Mouse (Mus musculus): ENCODE measurements around the gene Afg3l1.
"Not testable (repeated sequence)": the region's sequence is repeated elsewhere in the genome, so short reads cannot be mapped to it uniquely, and the experiment has no call there.

Gene Afg3l1

DNA sequence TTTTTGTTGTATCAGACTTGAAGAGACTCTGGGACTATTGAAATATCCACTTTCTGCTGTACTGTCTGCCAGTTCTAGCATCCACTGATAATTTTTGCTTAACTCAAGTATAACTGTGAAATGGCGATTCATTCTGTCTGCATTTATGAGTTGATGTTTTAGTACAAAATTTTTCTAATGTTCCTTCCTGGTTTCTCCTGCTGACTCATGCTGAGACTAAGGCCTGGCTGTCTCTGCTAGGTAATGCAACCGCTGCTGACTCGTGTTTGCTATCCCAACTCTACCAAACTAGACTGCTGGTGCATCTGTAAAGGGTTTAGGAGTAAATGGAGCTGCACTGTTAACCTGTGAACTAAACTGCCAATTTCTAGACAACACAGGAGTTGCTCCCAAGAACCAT is 10.2 kb upstream of the Afg3l1 start:
- DNase-seq (ENCODE audit: low spot score): no peak

DNA sequence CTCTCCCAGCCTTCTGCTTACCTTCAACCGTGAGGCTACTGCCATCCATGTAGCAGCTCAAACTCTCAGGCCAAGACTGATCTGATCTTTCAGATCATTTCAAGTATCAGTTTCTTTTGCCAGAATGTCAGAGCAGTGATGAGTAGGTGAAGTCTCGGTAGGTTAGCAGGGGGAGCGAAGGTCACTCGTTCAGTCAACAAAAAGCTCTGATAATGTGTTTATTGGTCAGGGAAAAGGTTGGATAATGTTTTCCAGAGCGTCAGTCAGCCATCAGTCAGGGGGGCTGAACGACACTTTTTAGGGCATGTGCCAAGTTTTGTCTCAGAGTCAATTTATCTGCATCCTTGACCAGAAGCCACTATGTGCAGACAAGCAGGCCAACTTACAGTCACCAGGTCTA is 4.7 kb upstream of the Afg3l1 start:
- DNase-seq (ENCODE audit: low spot score): not testable (repeated sequence)

DNA sequence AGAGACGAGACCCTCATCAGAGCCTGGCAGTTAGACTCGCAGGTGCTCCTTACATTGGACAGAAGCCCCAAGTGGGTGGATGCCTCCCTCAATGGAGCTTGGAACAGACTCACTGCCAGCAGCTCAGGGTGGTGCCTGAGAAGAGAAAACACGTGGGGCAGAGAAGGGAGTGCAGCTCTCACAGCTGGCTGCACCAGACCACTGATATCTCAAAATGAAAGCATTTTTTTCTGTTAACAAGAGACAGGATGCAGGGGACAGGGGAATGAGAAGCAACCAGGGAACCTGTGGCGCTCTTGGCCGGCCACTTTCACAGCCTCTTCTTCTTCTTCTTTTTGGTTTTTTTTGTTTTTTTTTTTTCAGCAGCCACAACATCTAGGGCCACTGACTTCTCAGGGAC is 3.2 kb upstream of the Afg3l1 start:
- DNase-seq (ENCODE audit: low spot score): not testable (repeated sequence)

DNA sequence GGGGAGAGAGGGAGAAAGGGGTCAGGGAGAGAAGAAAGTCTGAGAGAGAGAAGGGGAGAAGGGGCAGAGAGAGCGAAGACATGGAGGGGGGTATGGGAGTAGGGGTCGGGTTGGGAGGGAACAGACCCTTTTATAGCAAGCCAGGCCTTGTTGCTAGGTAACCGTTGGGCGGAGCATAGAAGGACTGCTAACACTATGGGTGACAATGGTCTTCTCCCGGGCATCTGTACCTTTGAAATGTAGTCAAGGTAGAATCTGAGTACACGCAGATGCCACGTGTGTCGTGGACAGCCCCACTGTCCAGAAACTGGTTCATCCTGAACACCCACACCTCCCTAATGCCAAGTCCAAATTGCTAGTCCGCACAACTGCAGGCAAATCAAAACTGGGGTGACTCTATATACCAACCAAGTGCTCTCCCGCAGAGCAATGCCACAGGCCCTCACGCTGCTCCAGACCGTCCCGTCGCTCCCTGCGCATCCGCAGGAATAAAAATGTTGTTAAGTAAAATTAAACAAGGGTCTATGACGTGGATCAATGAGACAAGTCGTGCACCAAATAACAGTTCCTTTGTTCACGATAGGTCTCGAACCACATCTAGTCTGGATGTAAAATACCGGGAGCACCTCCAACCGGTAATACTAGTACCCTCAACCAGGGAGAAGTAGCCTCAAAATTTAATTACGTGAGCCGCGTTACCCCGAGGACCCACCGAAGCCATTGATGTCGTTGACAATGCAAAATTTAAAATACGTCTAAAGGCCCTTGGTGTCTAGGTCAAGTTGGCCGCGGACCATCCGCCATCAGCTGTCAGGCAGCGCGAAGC is 579 bp upstream of the Afg3l1 start:
- no peak for DNase-seq (ENCODE audit: low spot score)

DNA sequence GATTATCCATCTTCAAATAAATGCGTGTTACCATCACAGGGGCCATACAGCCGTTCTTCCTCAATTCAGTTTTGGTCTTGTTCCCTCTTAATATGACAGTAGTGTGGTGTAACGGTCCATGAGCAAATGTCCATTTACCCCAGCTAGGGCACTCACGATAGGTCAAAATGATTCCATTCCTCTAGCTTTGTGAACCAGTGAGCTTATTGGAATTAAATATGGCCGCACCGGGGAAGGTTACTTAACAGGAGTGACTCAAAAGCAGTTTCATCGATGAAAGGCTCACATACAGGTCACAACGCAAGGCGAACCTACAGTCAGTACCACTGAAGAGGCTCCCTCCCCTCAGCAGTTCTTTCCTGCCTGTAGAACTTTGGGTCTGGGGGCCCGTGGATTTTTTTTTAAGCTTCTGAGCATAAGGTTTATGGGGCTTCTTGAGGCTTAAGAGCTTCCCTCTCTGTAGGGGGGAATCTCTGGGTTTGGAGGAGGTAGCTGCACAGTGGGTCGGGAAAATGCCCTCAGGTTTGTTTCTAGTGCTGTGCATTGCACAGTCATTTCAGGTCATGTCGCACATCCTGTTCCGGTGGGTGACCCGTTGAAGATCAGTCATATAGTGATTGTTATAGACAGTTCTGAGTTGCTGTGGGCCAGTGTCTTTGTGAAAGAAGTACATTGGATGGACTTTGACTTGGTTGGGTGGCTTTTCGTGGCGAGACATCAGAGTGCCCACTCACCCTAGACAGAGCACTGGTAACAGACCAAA is 934 bp downstream of the Afg3l1 start:
- DNase-seq (ENCODE audit: low spot score): no peak

DNA sequence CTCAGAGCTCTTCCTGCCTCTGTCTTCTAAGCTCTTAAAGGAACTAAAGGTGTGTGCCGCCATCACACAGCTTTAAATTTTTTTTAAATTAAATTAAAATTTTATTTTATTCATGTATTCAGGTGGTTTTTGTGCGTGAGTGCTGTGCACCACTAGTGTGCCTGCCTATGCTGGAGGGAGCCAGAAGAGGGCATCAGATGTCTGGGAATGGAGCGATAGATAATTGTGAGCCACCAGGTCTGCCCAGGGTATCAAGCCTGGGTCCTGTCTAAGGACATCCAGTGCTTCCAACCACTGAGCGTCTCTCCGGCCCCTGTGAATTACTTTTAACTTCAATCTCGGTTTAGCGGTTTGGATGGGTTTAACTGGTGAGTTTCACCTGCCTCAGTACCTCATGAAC is 4.9 kb downstream of the Afg3l1 start:
- DNase-seq (ENCODE audit: low spot score): no peak

DNA sequence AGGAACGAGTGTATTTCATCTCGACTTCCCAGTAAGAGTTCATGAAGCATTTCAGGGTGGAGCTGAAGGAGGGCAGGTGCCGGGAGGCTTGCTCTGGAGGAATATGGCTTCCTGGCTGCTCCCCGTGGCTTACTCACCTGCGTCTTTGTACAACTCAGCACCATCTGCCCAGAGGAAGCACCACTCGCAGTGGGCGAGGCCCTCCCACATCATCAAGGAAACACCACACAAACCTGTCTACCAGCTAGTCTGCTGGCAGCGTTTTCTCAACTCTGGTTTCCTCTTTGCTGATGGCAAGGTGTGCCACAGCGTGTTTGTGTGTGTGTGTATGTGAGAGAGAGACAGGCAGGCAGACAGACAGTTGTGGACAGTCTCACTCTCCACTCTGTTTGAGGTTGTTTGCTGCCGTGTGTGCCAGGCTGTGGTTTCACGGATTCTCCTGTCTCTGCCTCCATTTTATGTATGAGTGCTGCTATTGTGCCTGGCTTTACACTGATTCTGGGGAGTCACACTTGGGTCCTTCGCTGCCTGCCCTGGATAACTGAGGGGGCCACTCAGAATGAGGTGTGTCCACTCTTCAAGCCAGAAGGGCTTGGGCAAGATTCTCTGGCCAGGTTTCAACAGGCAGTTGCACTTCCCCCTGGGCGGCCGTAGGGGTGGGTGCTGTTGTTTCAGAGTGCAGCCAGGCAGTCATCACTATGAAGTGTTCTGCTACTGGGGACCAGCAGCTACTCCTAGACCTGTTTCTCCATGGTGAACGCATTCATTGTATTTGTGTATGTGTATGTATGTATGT is 13.8 kb downstream of the Afg3l1 start:
- no peak for DNase-seq (ENCODE audit: low spot score)

DNA sequence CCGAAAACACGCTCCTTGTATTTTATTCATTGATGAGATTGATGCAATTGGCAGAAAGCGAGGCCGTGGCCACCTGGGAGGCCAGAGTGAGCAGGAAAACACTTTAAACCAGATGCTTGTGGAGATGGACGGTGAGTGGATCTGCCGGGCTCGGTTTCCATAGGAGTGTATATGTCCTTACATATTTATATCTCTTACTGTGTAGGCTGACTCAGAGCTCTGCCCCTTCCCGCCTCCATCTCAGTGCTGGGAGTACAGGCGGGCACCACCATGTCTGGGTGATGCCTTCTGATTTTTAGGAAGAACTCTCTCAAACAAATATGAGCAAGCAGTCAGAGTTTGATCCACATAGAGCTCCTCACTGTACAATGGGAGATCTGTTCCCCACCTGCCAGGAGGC is 15.2 kb downstream of the Afg3l1 start:
- DNase-seq (ENCODE audit: low spot score): no peak

DNA sequence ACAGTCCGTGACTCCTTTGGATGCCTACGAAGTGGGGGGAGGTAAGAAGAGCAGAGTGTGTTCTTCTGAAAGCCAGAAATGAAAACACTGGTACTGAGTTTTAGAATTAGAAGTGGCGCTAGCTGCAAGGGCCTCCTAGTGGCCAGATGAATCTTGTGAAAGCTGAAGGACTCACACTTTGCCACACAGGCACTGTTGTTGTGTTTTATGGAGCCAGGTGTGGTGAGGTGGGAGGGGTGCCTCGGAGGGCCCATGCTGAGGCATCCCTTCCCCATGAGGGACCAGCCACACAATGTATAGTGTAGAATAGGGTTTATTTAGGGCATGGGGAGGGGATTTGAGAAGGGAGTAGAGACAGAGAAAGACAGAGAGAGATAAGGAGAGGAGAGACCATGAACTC is 20.0 kb downstream of the Afg3l1 start:
- DNase-seq (ENCODE audit: low spot score): no peak

DNA sequence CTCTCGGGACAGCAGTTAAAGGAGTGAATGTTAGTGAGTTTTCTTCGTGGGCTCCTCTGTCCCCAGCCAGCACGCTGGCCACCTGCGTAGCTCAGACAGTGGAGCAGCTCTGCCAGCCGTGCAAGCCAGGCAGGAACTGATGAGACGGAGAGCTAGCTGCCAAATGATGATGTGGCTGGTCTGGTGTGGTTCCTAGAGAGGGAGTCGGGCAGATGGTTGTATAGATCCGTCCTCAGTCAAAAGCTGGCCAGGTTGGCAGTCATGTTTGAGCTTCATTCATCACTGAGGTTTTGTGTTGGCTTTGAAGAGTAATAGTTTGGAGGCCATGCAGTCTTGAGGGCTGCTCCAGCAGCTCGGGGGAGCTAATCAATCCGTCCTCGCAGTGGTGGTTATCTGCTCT is 21.3 kb downstream of the Afg3l1 start:
- DNase-seq (ENCODE audit: low spot score): no peak

DNA sequence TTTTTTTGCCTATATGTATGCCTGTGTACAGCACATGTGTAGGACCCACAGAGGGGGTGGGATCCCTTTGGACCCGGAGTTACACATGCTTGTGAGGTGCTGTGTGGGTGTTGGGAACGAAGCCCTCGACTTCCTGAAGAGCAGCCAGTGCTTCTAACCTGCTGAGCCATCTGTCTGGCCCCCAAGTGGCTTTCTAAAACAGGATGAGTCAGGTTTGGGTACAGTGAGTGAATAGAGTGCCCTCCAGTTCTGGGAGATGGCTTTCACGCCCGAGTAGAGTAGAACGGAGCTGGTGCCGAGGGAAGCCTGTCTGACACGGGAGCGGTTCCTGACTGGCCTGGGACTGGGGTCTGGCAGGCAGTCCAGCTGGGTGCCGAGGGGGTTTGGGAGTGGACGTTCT is 21.9 kb downstream of the Afg3l1 start:
- DNase-seq (ENCODE audit: low spot score): no peak

DNA sequence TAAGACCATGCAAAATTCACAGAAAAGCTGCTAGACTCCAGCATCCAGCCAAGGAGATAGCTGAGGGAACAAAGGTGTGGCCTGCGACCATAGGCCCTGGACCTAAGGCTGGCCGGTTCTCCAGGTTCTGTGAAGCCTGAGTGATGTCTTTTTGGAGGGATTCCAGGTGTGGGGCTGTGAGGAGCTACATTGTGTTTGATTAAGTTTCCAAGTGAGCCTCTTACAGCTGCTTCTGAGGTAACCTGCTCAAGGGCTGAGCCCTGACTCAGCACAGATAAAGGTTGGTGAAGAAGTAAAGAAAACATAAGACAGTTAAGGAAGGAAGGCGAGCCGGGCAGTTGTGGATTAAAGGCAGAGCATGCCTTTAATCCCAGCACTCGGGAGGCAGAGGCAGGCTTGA is 24.5 kb downstream of the Afg3l1 start:
- no peak for DNase-seq (ENCODE audit: low spot score)

DNA sequence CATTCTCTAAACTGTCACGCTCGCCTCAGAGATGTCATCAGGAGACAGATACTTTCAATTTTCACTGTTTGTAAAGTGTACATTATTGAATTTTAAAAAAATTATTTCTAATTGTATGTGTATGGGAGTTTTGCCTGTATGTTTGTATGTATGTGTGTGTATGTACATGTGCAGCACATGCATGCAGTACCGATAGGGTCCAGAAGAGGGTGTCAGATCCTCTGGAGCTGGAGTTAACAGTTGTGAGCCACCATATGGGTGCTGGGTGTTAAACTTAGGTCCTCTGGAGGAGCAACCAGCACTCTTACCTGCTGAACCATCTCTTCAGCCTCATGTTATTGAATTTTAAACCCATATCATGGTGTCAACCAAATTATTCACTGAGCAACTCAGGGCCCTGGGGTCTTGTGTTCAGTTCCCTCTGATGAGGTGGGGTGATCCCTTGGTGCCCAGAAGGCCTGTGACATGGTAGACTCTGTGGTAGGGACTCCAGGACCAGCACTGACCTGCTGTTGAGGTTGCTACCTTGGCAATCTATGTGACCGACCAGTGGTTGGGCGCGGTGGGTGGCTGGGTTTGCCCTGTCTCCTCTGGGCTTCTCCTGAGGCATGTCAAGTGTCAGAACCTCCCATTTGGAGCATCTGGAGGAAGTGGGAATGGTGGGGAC is 26.2 kb downstream of the Afg3l1 start:
- no peak for DNase-seq (ENCODE audit: low spot score)

DNA sequence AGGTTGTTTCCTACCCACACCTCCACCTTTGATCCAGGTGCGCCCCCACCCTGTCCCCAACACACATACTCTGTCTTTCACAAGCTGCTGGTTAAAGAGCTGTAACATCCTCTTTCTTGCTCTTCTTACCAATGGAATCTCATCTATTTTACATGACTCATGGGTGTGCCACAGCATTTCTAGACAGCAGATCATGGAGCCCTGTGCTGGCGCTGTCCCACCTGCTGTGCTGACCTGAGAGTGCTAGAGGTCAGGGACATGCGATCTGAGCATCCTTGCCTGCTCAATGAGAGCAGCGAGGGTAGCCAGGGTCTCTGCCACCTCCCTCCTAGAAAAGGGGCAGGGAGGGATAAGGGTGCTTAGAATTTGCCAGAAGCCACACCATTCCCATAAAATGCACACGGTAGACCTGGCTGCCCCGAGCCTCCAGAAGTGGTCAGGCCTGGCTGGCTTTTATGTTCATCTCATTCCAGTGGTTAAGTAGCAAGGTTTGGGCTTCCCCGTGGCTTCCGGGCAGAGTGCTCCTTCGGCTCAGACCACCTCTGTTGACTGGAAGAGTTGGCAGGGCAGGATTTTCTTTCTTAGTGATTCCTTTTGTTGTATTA is 27.0 kb downstream of the Afg3l1 start:
- no peak for DNase-seq (ENCODE audit: low spot score)

DNA sequence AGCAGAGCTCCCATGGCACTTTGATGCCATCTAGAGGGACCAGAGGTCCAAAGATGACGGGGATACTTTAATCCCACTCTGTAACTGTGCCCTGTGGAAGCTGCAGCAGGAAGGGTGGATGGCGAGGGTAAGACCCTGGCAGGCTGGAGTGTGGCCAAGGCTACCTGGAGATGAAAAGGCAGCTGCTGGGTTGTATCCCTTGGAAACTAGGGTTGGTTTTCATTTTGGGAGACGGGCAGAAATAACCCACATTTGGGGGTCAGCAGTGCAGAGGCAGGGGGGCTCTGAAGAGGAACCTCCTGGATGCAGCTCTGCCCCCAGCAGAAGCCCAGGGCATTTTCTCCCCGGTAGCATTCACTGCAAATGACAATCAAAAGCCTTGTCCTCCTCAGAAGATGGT is 27.6 kb downstream of the Afg3l1 start:
- DNase-seq (ENCODE audit: low spot score): no peak

DNA sequence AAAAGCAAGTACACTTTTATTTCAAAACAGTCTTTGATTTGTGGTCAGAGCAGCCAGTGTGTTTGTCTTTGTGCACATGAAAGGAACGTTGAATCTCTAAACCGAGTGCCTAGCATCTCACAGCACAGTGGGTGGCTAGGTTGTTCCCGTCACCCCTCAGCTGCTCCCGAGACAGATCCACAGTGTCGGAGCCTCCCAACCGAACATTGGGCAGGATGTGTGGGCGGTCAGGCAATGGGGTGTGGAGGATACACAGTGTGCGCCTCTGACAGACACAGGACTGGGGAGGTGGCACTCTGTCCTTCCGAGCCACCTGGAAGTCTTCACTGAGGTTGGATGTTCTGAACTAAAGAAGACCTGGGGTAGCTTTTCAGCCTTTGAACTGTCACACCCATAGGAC is 28.0 kb downstream of the Afg3l1 start:
- no peak for DNase-seq (ENCODE audit: low spot score)

DNA sequence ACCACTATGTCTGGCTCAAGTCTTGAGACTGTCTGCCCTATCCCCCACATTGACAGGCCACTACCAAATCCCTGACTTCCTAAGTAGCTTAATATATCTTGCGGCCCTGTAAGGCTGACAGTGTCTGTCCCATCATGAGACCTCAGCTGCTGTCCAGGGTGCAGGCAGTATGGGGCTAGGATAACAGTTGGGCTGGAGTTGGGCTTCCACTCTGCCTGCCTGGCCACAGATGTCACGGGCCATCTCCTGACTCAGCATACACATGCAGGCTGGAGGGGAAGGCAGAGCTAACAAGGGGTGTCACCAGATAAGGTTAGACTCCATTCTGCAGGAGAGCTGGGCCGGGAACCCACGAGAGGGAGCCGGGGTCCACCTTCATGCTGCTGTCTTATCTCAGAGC is 29.4 kb downstream of the Afg3l1 start:
- DNase-seq (ENCODE audit: low spot score): no peak

DNA sequence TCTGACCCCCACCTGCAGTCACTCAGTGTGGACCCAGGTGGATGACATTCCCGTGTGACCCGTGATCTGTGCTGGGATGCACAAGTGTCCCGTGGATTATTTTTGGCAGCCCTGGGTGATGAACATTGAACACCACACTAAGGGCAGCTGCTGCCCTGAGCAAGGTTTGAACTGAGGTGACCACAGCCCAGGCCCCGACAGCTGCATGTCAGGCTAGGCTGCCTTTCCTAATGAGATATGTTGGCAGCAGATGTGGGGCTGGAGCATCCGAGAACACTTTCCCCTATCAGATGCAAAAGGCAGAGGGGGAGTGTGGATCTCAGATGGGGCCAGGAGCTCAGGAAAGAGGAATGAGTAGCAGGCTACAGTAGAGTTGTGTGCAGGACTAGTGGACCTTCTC is 33.1 kb downstream of the Afg3l1 start:
- no peak for DNase-seq (ENCODE audit: low spot score)

DNA sequence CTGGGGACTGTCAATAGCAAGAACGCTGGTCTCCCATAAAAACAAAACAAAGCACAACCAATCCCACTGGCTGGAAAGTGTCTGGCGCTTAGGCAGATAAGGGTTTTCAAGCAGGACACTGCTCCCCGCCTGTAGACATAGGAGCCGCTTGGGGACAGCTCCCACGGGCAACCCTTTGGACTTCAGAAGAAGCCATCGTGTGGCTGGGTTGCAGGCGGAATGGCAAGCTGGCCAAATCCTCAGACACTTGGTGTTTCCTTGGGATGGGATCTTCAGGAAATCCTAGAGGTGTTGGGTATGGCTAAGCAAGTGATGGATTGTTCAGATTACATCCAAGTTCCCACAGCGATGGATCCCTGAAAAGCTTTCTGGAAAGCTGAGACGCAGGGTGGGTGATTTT is 36.4 kb downstream of the Afg3l1 start:
- no peak for DNase-seq (ENCODE audit: low spot score)

DNA sequence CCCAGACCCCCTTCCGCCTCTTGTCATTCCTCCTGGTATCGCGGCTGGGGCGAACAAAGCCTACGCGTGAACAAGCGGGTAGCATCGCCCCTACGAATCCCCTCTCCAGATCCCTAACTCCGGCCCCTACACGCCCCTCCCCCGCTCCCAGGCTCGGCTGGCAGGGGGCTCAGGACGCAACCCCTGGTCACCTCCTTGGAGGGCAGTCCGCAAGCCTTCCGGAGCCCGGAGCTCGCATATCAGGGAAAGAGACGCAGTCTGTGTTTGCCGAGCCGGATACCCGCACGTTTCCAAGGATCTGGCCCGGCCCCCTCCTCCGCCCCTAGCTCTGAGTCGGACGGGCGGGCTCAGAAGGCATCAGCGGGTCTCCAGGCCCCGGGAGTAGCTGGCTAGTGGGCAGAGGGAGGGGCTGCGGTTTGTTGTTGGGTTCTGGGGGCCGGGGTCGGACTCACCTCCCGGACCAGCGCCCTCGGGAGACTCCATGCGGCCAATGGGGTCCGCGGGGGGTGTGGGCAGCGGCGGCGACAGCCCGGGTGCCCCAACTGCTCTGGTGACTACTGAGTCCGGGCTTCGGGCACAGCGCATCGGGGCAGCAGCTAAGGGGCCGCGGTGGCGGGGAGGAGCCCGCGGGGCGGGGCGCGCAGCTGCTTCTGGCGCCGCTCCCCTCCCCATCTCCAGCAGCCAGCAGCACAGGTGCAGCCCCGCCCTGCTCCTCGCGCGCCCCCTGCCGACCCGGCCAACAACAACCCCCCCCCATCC is 37.3 kb downstream of the Afg3l1 start, which contains the start of gene Dbndd1:
TSS of gene Dbndd1 (minus strand) at position 683 of the 759 bp plus-strand sequence.
- peak; percentile 50 for DNase-seq (ENCODE audit: low spot score)

DNA sequence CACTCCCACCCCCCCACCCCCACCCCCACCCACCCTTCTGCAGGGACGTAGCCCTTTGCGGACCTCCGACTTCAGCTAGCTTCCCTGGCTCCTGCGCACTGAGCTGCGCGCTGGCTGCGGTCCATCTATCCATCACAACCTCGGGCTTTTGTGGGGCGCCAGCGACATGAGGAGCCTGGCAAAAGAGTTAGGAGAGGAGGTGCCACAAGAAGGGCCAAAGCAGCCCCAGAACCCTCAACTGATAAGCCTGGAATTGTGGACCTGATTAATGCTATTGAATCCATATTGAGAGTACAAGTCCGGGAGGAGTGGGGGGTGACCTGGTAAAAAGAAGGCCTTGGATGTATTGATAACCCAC is 37.8 kb downstream of the Afg3l1 start:
- DNase-seq (ENCODE audit: low spot score): no peak

Data from left cerebral cortex, adult 11 months (tissue).